Mouse (Mus musculus) thymus, adult 2 months (tissue): Measurements from ENCODE around the gene AL731706.2.

Experiments
- CTCF ChIP-seq: fragments of 200-500 bp; IDR thresholded peaks from 2 replicates; pipeline ENCODE4 v1.5.1; 2012; ENCODE audit warnings: mild to moderate bottlenecking, control low read depth, low read length, moderate library complexity, borderline replicate concordance; ENCODE audit not compliant: control insufficient read depth, poor library complexity, insufficient read depth; ENCODE audit errors: extremely low read depth
- POLR2A ChIP-seq: fragments of 200-500 bp; IDR thresholded peaks from 2 replicates; pipeline ENCODE4 v1.6.1; 2012; ENCODE audit warnings: mild to moderate bottlenecking, low read length, control low read depth, moderate library complexity; ENCODE audit not compliant: control insufficient read depth, poor library complexity, insufficient read depth; ENCODE audit errors: extremely low read depth

- TF ChIP-seq CTCF (no peak), POLR2A (no peak)
Measured at GRCm38 (mm10) chr2:136911958-136912411, 26.5 kb upstream of the AL731706.2 start.
